Mouse (Mus musculus) yolk sac, embryonic 10.5 days (tissue): Measurements from ENCODE around the gene Ccdc146.
"Not testable (repeated sequence)": the region's sequence is repeated elsewhere in the genome, so short reads cannot be mapped to it uniquely, and the experiment has no call there.

ENCODE experiments used
- DNase-seq: peaks from one replicate; pipeline ENCODE4 v3.0.0-alpha.2; 2017; ENCODE audit warnings: low spot score

Gene Ccdc146

GRCm38 (mm10) chr5:21329672-21330665 is 94.5 kb downstream of the Ccdc146 start:
- no peak for DNase-seq

GRCm38 (mm10) chr5:21328560-21328959 is 95.9 kb downstream of the Ccdc146 start:
- no peak for DNase-seq

- peak; percentile 24 for DNase-seq
These were observed 98.0 kb downstream of the Ccdc146 start for GRCm38 (mm10) chr5:21326494-21326893.

- DNase-seq = no peak
These were observed 104.3 kb downstream of the Ccdc146 start for GRCm38 (mm10) chr5:21320138-21320537.

GRCm38 (mm10) chr5:21314696-21315095 is 109.8 kb downstream of the Ccdc146 start:
- DNase-seq = no peak

GRCm38 (mm10) chr5:21307165-21307564 is 117.3 kb downstream of the Ccdc146 start:
- DNase-seq = no peak

- DNase-seq = no peak
These were observed 123.5 kb downstream of the Ccdc146 start for GRCm38 (mm10) chr5:21301011-21301410.

GRCm38 (mm10) chr5:21300058-21300457 is 124.4 kb downstream of the Ccdc146 start:
- no peak for DNase-seq

GRCm38 (mm10) chr5:21299076-21299755 is 125.3 kb downstream of the Ccdc146 start:
- DNase-seq = no peak

GRCm38 (mm10) chr5:21295683-21296082 is 128.8 kb downstream of the Ccdc146 start:
- DNase-seq = no peak

GRCm38 (mm10) chr5:21290594-21290993 is 133.9 kb downstream of the Ccdc146 start:
- no peak for DNase-seq

- no peak for DNase-seq
These were observed 135.6 kb downstream of the Ccdc146 start for GRCm38 (mm10) chr5:21288658-21289435.

- DNase-seq = no peak
These were observed 141.0 kb downstream of the Ccdc146 start for GRCm38 (mm10) chr5:21283356-21284062.

GRCm38 (mm10) chr5:21277685-21278084 is 146.8 kb downstream of the Ccdc146 start:
- DNase-seq = not testable (repeated sequence)

GRCm38 (mm10) chr5:21271386-21272354 is 152.8 kb downstream of the Ccdc146 start:
- DNase-seq = no peak

GRCm38 (mm10) chr5:21270756-21271155 is 153.7 kb downstream of the Ccdc146 start:
- no peak for DNase-seq

GRCm38 (mm10) chr5:21269446-21269845 is 155.0 kb downstream of the Ccdc146 start:
- DNase-seq = no peak

- DNase-seq = no peak
These were observed 157.4 kb downstream of the Ccdc146 start for GRCm38 (mm10) chr5:21267090-21267489.

GRCm38 (mm10) chr5:21265049-21265448 is 159.4 kb downstream of the Ccdc146 start:
- peak; percentile 44 for DNase-seq

- no peak for DNase-seq
These were observed 160.0 kb downstream of the Ccdc146 start for GRCm38 (mm10) chr5:21264352-21265021.
